Mouse (Mus musculus) effector memory CD4-positive, alpha-beta T cell, adult 7 months (primary cell): ENCODE data around the gene Mrpl49. TPM values are rescaled to one million over a fixed set of nuclear protein-coding genes. Genes with fewer than 3 reads are reported as not detected.

Experiments used
- polyA plus RNA-seq: library from polyadenylated mRNA; unstranded; fragments of 100-300 nt; shearing (Covaris generic); gene quantifications from one replicate; pipeline ENCODE4 v1.2.1, GENCODE M21; 2017

The Mrpl49 gene
- polyA plus RNA-seq: 22.8 TPM

DNA sequence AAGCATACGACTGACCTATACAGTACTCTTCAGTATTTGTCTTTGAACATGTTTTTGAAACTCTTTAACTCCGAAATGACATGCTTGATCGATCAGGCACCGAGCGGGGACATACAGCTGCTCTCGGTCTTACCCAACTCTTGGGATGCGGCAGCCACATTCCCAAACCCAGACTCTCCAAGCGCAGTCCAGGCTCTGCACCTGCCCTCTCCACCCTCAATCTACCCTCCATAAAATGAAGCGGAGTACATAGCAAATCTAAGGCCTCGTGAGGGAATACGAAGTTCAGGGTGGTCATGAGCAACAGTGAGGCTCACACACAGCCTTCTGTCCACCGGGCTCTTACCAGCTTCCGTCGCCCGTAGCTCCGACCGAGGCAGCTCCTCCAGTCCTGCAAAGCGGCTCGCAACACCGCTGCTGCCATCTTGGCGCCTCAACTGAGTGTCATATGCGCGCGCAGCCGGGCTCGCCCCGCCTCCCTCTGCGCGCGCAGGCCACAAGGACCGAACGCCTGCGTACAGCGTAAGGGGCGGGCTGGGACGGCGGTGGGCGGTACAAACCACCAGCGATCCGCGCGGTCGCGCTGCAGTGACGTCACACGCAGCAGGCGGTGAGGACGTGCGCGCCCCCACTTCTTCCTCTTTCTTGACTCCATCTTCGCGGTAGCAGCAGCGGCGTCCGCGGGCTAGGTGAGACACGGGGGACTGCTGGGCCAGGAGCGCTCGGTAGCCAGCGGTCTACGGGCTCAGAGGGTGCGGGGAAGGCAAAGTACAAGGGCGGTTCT is at the start of gene Mrpl49, which contains the start of gene Fau:
Gene Mrpl49 (minus strand): TSS at position 473 of the 784 bp plus-strand sequence.
Gene Fau (plus strand): TSS at position 532 of the 784 bp plus-strand sequence.

DNA sequence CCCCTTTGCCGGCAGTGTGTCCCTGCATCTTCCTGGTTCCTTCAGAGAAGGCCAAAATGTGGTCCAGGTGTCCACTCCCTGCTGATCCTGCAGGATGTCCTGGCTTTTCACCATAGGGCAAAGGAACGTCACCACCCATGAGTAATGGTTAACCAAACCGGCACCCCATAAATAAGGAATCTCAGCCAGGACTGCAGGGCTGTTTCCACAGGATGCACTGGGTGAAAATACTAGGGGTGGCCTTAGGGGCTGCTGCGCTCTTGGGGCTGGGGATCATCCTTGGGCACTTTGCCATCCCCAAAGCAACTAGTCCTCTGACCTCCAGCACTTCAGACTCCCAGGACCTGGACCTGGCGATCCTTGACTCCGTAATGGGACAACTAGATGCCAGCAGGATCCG is 48.0 kb upstream of the Mrpl49 start, which contains the start of gene Naaladl1:
Gene Naaladl1 (plus strand): TSS at position 197 of the 400 bp plus-strand sequence.

DNA sequence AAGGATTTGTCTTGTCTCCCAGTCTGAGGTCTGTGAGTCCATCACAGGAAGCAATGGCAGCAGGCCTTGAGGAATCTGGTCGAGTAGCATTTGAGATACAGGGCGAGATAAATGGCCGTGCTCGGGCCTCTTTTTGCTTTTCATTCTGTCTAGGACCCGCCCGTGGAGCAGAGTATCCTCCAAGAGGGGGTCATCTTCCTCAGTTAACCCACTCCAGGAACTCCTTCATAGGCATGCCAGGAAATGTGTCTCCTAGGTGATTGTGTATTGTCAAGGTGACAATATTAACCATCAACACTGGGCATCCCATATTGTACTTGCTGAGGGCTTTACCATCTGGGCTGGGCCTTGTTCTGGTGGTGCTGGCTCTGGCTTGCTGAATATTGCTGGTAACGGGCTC is 36.5 kb upstream of the Mrpl49 start, which contains the start of gene AC131692.1:
Gene AC131692.1 (plus strand): TSS at position 301 of the 400 bp plus-strand sequence.

DNA sequence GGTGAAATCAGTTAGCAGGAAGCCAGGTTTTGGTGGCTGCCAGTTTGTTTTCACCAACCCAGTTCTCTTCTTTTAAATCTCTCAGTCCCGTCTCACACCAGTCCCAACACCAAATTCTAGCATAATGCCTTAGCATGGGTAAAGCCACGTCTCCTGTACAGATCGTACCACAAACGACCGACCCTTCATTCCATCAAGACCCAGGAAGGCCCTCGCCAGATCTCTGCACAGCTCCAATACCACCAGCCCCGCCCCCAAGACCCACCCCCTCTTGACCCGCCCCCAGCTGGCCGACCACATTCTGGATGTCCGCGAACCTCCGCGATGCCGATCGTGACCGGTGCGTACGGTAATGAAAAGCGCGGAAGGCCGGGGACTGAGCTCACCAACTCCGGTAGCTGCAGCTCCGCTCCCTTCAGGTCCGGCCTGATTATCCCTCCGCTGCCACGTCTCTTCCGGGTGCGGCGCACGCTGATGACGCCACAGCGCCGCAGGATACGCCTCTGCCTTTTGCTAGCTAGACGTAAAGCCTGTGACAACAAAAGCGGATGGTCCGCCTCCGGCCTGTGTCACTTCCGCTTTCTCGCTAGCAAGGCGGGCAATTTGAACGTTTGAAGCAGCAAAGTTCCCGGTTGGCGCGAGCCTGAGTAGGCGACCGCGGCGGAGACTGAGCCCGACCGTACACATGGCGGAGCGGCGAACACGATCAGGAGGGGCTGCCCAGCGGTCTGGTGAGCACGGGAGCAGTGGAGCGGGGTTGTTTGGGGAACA is 27.1 kb upstream of the Mrpl49 start, which contains the start of the genes Zfpl1 and Cdca5:
Gene Zfpl1 (minus strand): TSS at position 479 of the 771 bp plus-strand sequence.
Gene Cdca5 (plus strand): TSS at position 506 of the 771 bp plus-strand sequence.

DNA sequence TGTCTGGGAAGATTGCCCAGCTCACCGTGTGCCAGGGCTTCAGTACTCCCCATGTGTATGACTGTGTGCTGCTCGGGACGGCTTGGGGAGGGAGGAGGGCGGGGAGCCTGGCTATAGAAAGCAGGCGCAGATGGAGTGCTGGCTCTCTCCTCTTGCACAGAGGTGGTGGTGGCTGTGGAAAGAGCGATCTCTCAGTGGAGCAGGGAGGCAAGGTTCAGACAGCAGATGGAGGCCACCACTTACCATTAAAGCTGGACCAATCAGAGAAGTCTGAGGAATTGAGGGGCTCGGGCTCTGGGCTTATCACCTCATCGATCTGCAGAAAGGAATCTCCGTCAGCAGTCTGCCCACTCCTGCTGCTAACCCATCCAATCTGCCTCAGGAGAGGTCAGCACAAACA is 24.6 kb upstream of the Mrpl49 start, which contains the start of gene Gm28374:
Gene Gm28374 (minus strand): TSS at position 101 of the 400 bp plus-strand sequence.

DNA sequence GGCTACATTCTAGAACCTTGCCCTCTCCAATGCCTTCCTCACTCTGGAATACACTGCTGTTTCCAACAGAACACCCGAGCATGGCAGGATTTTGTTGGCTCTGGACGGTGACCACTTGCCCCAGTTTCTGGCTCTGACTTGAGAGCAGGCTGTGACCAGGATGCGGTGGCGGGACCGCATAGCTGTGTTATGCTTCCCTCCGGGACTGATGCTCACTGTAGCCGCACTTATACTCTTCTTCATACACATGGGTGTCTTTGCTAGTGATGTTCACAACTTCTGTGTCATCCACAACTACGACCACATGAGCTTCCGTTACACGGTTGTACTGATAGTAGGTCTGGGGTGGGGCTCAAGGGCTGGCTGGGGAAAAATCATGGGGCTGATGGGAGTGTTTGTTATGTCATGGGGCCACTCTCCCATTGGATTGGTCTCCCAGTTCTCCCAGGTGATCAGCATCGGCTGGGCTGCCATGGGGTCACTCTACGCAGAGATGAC is 22.4 kb upstream of the Mrpl49 start, which contains the start of gene Tmem262:
Gene Tmem262 (plus strand): TSS at position 51 of the 498 bp plus-strand sequence.

DNA sequence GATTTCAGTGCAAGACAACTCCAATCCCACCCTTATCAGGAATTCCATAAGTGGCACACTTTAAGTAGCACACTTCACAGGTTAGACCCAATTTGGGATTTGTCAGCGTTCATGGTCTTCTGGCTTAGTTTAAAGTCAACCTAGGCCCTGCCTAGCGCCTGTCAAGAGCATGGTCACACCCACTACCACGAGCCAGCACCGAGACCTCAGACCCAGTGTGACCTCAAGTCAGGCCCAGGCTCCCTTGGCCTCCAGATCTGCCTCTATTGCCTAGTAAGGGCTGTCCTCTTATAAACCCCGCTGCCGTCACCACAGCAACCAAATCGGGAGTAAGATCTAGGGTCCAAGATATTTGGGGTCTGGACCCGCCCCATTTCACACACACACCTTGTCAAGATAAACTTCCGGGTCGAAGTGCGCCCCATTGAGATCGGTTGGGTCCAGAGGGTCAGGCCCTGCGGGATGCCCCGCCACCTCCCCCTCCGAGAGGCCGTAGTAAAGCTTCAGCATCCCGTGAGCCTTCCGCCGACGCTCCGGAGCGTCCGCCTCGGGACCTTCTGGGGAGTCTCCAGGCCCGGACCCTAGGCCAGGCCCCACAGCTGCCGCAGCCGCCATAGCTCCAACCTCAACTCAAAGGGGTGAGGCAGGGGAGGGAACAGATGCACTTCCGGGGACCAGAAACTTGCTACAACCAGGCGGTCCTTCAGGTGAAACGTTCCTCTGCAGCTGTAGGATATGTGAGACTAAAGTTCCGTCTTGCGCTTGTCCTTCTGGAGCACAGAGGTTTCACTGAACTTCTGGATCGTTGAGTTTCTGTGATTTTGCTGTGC is 19.2 kb upstream of the Mrpl49 start, which contains the start of gene Vps51:
Gene Vps51 (minus strand): TSS at position 668 of the 830 bp plus-strand sequence.

DNA sequence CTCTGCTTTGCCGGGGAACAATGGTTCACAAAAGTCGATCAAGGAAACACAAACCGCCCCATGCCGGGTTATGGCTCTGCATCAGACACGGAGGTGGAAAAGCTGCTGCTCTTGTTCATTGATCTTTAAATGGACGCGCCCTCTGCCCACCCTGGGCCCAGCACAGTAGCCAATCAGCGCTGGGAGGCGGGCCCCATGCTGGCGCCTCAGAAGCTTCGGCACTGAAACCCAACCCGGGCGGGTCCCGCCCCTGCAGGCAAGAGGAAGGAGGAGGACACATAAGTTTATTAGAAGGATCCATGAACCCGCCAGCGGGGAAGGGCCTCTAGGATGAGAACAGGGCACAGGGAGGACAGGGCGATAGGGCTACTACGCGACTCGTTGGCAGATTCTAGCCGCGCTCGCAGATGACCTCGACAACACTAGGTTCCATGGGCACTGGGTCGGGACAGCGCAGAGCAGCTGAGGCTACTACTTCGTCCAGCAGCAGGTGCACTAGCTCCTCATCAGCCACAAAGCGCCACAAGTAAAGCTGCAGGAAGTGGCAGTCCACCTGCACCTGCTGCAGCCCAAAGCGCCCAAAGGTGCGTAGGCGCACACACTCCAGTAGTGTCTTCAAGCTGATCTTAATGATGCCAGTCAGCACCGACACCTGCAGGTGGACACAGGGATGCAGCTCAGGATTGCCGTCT is 10.3 kb upstream of the Mrpl49 start, which contains the start of gene Tm7sf2:
Gene Tm7sf2 (minus strand): TSS at position 650 of the 692 bp plus-strand sequence.

DNA sequence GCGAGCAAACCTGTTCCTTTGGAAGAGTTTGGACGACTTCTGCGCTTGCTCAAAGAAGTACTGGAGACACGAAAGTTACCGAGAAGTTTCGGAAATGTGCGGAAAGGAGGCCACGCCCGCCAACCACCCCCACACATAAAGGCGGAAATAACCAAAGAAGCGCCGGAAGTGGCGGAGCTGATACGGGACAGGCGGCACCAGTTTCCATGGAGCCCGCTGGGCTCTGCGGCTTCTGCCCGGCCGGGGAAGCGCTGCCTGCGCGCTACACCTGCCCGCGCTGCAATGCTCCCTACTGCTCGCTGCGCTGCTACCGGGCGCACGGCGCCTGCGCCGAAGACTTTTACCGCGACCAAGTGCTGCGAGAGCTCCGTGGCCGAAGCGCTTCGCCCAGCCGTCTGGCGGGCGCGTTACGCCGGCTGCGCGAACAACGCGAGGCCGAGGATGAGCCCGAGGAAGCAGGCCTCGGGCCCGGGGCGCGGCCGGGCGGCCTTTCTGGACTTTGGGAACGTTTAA is 3.5 kb upstream of the Mrpl49 start, which contains the start of gene Znhit2:
Gene Znhit2 (plus strand): TSS at position 172 of the 513 bp plus-strand sequence.

DNA sequence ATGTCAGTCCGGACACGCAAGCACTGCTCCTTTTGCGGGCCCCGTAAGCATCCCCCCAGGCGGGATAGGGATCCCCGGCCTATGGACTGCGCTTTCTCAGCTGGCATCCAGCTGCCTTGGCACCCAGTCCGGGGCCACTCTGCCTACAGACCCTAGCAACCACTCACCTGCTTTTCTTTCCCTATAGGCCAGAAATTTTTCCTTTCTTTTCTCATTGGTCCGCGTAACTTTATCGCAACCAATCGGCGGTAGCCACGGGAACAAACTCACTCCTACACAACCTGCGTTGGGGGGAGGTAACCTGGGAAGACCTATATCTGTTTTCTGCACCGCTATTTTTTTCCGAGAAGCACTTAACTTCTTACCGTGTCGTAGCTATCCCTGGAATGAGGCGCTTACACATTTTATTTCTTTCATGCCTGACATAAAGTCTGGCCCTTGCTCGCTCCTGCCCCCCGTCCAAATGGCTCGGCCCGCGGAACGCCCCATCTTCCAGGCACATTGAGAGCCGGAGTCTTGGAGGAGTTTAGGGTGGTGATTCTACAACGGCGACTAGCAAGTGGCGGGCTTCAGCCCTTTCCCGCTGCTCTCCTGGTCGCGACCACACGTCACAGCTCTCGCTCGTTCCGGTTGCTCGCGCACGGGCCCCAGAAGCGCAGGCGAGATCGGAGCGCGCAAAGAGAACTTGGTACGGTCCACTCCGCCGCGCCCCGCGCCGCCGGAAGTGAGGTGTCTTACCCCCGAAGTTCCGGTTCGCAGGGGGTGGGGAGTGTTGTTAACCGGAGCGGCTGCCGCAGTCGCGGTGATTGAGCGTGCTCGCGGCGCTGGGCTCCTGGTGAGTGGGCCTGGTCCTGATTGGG is 11.1 kb downstream of the Mrpl49 start, which contains the start of gene Syvn1:
Gene Syvn1 (plus strand): TSS at position 283 of the 860 bp plus-strand sequence.

DNA sequence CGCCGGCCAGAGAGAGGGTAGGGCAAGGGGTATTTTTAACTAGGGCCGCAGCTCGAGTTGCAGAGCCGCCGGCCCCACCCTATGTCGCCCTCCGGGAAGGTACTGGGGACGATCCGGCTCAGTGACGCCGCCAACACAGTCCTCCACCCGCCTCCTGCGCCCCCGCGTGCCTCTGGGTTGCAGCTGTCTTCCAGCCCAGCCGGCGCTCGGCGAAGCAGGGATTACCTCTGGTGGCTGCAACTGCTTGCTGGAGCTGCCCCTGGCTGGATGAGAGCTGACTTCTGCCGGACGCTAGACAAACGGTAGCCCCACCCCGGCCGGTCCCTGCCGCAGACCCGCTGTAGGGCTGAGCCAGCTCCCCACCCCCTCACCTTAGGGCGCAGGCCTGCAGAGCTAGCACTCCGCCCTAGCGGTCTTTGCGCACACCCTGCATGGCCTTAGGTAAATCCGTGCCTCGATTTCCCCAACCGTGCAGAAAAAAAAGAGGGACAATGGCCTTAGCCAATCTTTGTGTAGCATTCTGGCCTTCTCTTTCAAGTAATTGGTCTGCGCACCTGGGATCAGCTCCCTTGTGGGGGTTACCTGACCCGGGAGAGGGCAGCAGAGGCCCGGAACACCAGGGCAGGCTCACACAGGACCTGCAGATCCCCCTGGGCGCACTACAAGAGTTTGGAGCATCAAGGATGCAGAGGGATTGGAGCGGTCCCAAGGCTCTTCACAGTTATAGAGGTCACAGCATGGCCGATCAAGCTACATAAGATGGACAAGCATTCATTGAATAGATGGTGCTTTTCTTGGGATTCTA is 41.9 kb downstream of the Mrpl49 start, which contains the start of gene Capn1:
Gene Capn1 (minus strand): TSS at position 387 of the 805 bp plus-strand sequence.

Other genes starting within 250 kb of the Mrpl49 start
- 120 TPM for gene Frmd8, start 182.5 kb downstream of the Mrpl49 start, polyA plus RNA-seq
- 21.1 TPM for gene Slc25a45, start 180.0 kb downstream of the Mrpl49 start, polyA plus RNA-seq
- gene Tigd3, start 163.6 kb downstream of the Mrpl49 start, polyA plus RNA-seq: 0.30 TPM
- gene Dpf2, start 144.8 kb downstream of the Mrpl49 start, polyA plus RNA-seq: 126 TPM
- 0.29 TPM for gene Cdc42ep2, start 133.0 kb downstream of the Mrpl49 start, polyA plus RNA-seq
- gene Pola2, start 93.6 kb downstream of the Mrpl49 start, polyA plus RNA-seq: 35.9 TPM
- not detected for gene Slc22a20, start 71.6 kb downstream of the Mrpl49 start, polyA plus RNA-seq
- 43.6 TPM for gene Capn1, start 41.9 kb downstream of the Mrpl49 start, polyA plus RNA-seq
- 55.4 TPM for gene Syvn1, start 11.2 kb downstream of the Mrpl49 start, polyA plus RNA-seq
- gene Fau, start 59 bp upstream of the Mrpl49 start, polyA plus RNA-seq: 995 TPM
- 17.7 TPM for gene Znhit2, start 3.4 kb upstream of the Mrpl49 start, polyA plus RNA-seq
- gene Tm7sf2, start 10.6 kb upstream of the Mrpl49 start, polyA plus RNA-seq: 6.2 TPM
- gene Vps51, start 19.4 kb upstream of the Mrpl49 start, polyA plus RNA-seq: 79.3 TPM
- gene Tmem262, start 22.2 kb upstream of the Mrpl49 start, polyA plus RNA-seq: not detected
- 1.2 TPM for gene Gm28374, start 24.5 kb upstream of the Mrpl49 start, polyA plus RNA-seq
- 26.0 TPM for gene Zfpl1, start 27.2 kb upstream of the Mrpl49 start, polyA plus RNA-seq
- gene Cdca5, start 27.2 kb upstream of the Mrpl49 start, polyA plus RNA-seq: 0.80 TPM
- gene AC131692.1, start 36.6 kb upstream of the Mrpl49 start, polyA plus RNA-seq: not detected
- not detected for gene Naaladl1, start 48.0 kb upstream of the Mrpl49 start, polyA plus RNA-seq
- gene Sac3d1, start 60.9 kb upstream of the Mrpl49 start, polyA plus RNA-seq: 6.3 TPM
- gene Snx15, start 70.5 kb upstream of the Mrpl49 start, polyA plus RNA-seq: 28.8 TPM
- gene Batf2, start 83.2 kb upstream of the Mrpl49 start, polyA plus RNA-seq: not detected
- gene Arl2, start 83.8 kb upstream of the Mrpl49 start, polyA plus RNA-seq: 38.1 TPM
- 0.33 TPM for gene Majin, start 126.6 kb upstream of the Mrpl49 start, polyA plus RNA-seq
- gene Gpha2, start 168.6 kb upstream of the Mrpl49 start, polyA plus RNA-seq: not detected
- gene Ppp2r5b, start 178.1 kb upstream of the Mrpl49 start, polyA plus RNA-seq: 15.8 TPM
- 70.6 TPM for gene Atg2a, start 183.9 kb upstream of the Mrpl49 start, polyA plus RNA-seq
- 38.7 TPM for gene Ehd1, start 218.9 kb upstream of the Mrpl49 start, polyA plus RNA-seq
- 0.48 TPM for gene Cdc42bpg, start 248.7 kb upstream of the Mrpl49 start, polyA plus RNA-seq